In the genomic region with DNA sequence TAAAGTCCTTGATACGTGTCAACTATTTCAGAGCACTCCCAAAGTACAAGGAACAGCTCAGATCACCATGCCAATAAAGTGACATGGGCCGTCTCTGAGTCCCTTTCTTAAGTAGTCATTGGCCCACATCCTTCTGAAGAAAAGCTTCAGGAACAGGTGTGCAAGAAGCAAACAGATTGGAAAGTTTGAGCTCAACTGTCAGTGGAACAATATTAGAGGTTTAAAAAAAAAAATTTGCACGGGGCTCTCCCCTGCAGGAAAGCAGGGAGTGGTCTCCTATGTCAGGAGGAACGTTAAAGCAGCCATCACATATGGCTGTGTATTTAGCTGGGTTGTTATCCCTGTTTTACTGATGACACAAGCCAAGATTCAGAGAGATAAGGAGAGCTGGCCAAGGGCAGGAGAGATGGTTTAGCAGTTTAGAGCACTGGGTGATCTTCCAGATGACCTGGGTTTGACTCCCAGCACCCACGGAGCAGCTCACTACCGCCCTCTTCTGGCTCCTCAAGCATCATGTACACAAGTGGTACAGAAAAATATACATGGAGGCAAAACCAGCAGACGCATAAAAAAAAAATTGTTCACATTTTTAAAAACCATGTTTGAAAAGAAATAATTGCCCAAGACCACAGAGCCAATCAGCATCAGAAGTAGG, we compare ENCODE assay signal across 9 mouse cellular contexts.
DNase-seq lines count a peak whose midpoint lies in the region; ATAC-seq and TF ChIP-seq lines count a peak whose summit lies in the region.
"Had no signal": no experiment of that assay in that cellular context is flagged by ENCODE, and none has a peak within 500 bp of the region (broad histone marks: within the 10 kb centered on the region; RNA-seq: fewer than 3 reads in every experiment).

No protein-coding gene starts in this region.

- H3K79me2 ChIP-seq in heart, adult 2 months (replicated peaks; ENCODE audit: control insufficient read depth, insufficient read depth, low read length) = no peaks in the 10 kb centered on the region

- no peak overlapping the region for H3K4me3 ChIP-seq in heart, adult 2 months
- H3K4me3 ChIP-seq in heart, embryonic 11.5 days (ENCODE audit: low read depth, low read length) = no peak overlapping the region
- H3K4me3 ChIP-seq in testis, adult 2 months (ENCODE audit: control insufficient read depth, low read depth, low read length) = no peak overlapping the region
- no peak overlapping the region for H3K4me3 ChIP-seq in embryonic facial prominence, embryonic 11.5 days (ENCODE audit: low read depth, low read length)
- H3K4me3 ChIP-seq in stomach, postnatal 0 days (ENCODE audit: low read depth, low read length) = no peak overlapping the region

- H3K36me3 ChIP-seq in heart, adult 2 months (ENCODE audit: control insufficient read depth, insufficient read depth, low read length) = no peaks in the 10 kb centered on the region
- no peaks in the 10 kb centered on the region for H3K36me3 ChIP-seq in heart, embryonic 11.5 days (ENCODE audit: control insufficient read depth, insufficient read depth, low read length)
- H3K36me3 ChIP-seq in testis, adult 2 months (ENCODE audit: control insufficient read depth, insufficient read depth, low read length) = no peaks in the 10 kb centered on the region
- no peaks in the 10 kb centered on the region for H3K36me3 ChIP-seq in embryonic facial prominence, embryonic 11.5 days (replicated peaks; ENCODE audit: control insufficient read depth, insufficient read depth, low read depth, low read length)
- no peaks in the 10 kb centered on the region for H3K36me3 ChIP-seq in stomach, postnatal 0 days (ENCODE audit: control insufficient read depth, insufficient read depth, low read length)

- DNase-seq in heart, adult 2 months = peak in 1 of 2 experiments; percentile 13
- DNase-seq in testis, postnatal 14 days (ENCODE audit: low spot score) = no peak
- peak; percentile 38 for DNase-seq in embryonic facial prominence, embryonic 11.5 days (ENCODE audit: low spot score)
- DNase-seq in stomach, postnatal 0 days (ENCODE audit: low spot score) = no peak
- no peak for DNase-seq in ovary, postnatal 14 days (ENCODE audit: low spot score)
- no peak for DNase-seq in neural tube, embryonic 10.5 days (ENCODE audit: extremely low spot score, low spot score)
- DNase-seq: gastrocnemius, postnatal 14 days had no signal

- H3K4me2 ChIP-seq in heart, embryonic 11.5 days = no peak overlapping the region
- no peak overlapping the region for H3K4me2 ChIP-seq in embryonic facial prominence, embryonic 11.5 days (ENCODE audit: low read depth, low read length)
- H3K4me2 ChIP-seq in stomach, postnatal 0 days (replicated peaks; ENCODE audit: low read depth) = no peak overlapping the region

- no peaks in the 10 kb centered on the region for H3K9me3 ChIP-seq in heart, embryonic 11.5 days (replicated peaks; ENCODE audit: control insufficient read depth, low read length)
- H3K9me3 ChIP-seq in embryonic facial prominence, embryonic 11.5 days (replicated peaks; ENCODE audit: control insufficient read depth, low read length) = no peaks in the 10 kb centered on the region
- H3K9me3 ChIP-seq in stomach, postnatal 0 days (ENCODE audit: control insufficient read depth, low read length) = no peaks in the 10 kb centered on the region

- TF ChIP-seq CTCF in heart, adult 2 months (IDR thresholded peaks at IDR 0.05) = peak; percentile 46
- peak; percentile 55; the same call in 1 of the 2 replicates for TF ChIP-seq CTCF in testis, adult 2 months (IDR thresholded peaks at IDR 0.05; ENCODE audit: control insufficient read depth, insufficient read depth, insufficient replicate concordance, low read depth, low read length)
- TF ChIP-seq CTCF in stomach, postnatal 0 days (IDR thresholded peaks at IDR 0.05; ENCODE audit: low read depth) = peak; percentile 52

- no peak overlapping the region for H3K27ac ChIP-seq in heart, adult 2 months
- no peak overlapping the region for H3K27ac ChIP-seq in heart, embryonic 11.5 days (ENCODE audit: low read depth, low read length)
- H3K27ac ChIP-seq in testis, adult 2 months (ENCODE audit: control insufficient read depth, insufficient read depth, low read depth, low read length) = no peak overlapping the region
- no peak overlapping the region for H3K27ac ChIP-seq in embryonic facial prominence, embryonic 11.5 days (replicated peaks; ENCODE audit: low read depth, low read length)
- no peak overlapping the region for H3K27ac ChIP-seq in stomach, postnatal 0 days (replicated peaks)

- no peaks in the 10 kb centered on the region for H3K4me1 ChIP-seq in heart, adult 2 months (ENCODE audit: control insufficient read depth, insufficient read depth, low read length)
- no peaks in the 10 kb centered on the region for H3K4me1 ChIP-seq in heart, embryonic 11.5 days (ENCODE audit: control insufficient read depth, insufficient read depth, low read length)
- H3K4me1 ChIP-seq in testis, adult 2 months (ENCODE audit: control insufficient read depth, insufficient read depth, low read length) = no peaks in the 10 kb centered on the region
- H3K4me1 ChIP-seq in embryonic facial prominence, embryonic 11.5 days (ENCODE audit: control insufficient read depth, insufficient read depth, low read length) = no peaks in the 10 kb centered on the region
- H3K4me1 ChIP-seq in stomach, postnatal 0 days (replicated peaks; ENCODE audit: control insufficient read depth, insufficient read depth) = no peaks in the 10 kb centered on the region

- ATAC-seq in heart, embryonic 11.5 days (replicated peaks; ENCODE audit: insufficient number of reproducible peaks, low FRiP score, low TSS enrichment) = no peak
- no peak for ATAC-seq in embryonic facial prominence, embryonic 11.5 days (replicated peaks; ENCODE audit: insufficient number of reproducible peaks, low FRiP score, low TSS enrichment, low read depth)
- no peak for ATAC-seq in stomach, postnatal 0 days (ENCODE audit: low FRiP score, low TSS enrichment)

- 56% methylated on average over 7 of the region's 7 CpGs for WGBS in heart, adult 2 months
- 51% methylated on average over 7 of the region's 7 CpGs for WGBS in heart, embryonic 11.5 days (ENCODE audit: insufficient replicate concordance)
- 54% methylated on average over 7 of the region's 7 CpGs for WGBS in embryonic facial prominence, embryonic 11.5 days
- WGBS in stomach, postnatal 0 days = 48% methylated on average over 7 of the region's 7 CpGs

- no peak for TF ChIP-seq POLR2A in heart, adult 2 months (IDR thresholded peaks at IDR 0.05; ENCODE audit: insufficient read depth, low read depth, low read length)
- no peak for TF ChIP-seq POLR2A in testis, adult 2 months (IDR thresholded peaks at IDR 0.05; ENCODE audit: control insufficient read depth, low read depth, low read length)

- intact Hi-C loops in heart, adult 2 months (cut with DNase I) = no loop called here

- H3K9ac ChIP-seq in heart, adult 2 months (ENCODE audit: low read depth, low read length) = no peak overlapping the region
- no peak overlapping the region for H3K9ac ChIP-seq in heart, embryonic 11.5 days (ENCODE audit: low read depth, low read length)
- no peak overlapping the region for H3K9ac ChIP-seq in embryonic facial prominence, embryonic 11.5 days (replicated peaks; ENCODE audit: low read length)
- no peak overlapping the region for H3K9ac ChIP-seq in stomach, postnatal 0 days (ENCODE audit: low read length)

- no peak for TF ChIP-seq EP300 in heart, adult 2 months (IDR thresholded peaks at IDR 0.05; ENCODE audit: insufficient read depth, low read depth, low read length)
- no peak for TF ChIP-seq EP300 in stomach, postnatal 0 days (optimal IDR thresholded peaks at IDR 0.05)

- no peaks in the 10 kb centered on the region for H3K27me3 ChIP-seq in heart, adult 2 months (ENCODE audit: control insufficient read depth, insufficient read depth, low read length)
- no peaks in the 10 kb centered on the region for H3K27me3 ChIP-seq in heart, embryonic 11.5 days (ENCODE audit: control insufficient read depth, insufficient read depth, low read length)
- no peaks in the 10 kb centered on the region for H3K27me3 ChIP-seq in testis, adult 2 months (ENCODE audit: control insufficient read depth, insufficient read depth, low read length)
- no peaks in the 10 kb centered on the region for H3K27me3 ChIP-seq in embryonic facial prominence, embryonic 11.5 days (ENCODE audit: control insufficient read depth, insufficient read depth, low read length)
- no peaks in the 10 kb centered on the region for H3K27me3 ChIP-seq in stomach, postnatal 0 days (ENCODE audit: control insufficient read depth, insufficient read depth, low read length)
